Mouse (Mus musculus) spleen, postnatal 36 days (tissue): ENCODE data around the gene Slu7.

ENCODE experiments used
- DNase-seq, 2 experiments: peaks; one replicate each; pipeline ENCODE4 v3.0.0; 2022; ENCODE audit warnings: low spot score in 2 of 2, mixed read lengths in 1 of 2

Gene Slu7

DNA sequence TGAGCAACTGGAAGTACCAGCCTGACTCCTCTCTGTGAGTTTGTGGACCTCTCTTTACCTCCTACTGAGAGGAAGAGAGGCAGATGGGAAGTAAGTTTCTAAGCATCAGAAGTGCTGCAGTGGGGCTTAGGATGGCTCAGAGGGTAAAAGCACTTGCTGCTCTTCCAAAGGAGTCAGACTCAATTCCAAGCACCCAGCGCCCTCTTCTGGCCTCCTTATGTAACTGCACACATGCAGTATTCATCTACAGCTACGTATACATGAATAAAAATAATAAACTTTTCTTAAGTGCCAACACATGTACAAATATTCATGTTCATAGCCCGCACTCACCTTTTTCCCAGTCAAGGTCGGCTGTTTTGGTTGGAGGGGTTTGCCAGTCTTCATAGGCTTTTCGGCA lies 9.2 kb upstream of the Slu7 start:
- no peak for DNase-seq

GRCm38 (mm10) chr11:43425166-43425709 lies 8.3 kb upstream of the Slu7 start:
- no peak for DNase-seq

GRCm38 (mm10) chr11:43425824-43426413 lies 7.6 kb upstream of the Slu7 start, which contains the start of gene Pttg1:
Gene Pttg1, minus strand, starts transcription at chr11:43426251.
- peak; percentile 83 to 88 for DNase-seq

DNA sequence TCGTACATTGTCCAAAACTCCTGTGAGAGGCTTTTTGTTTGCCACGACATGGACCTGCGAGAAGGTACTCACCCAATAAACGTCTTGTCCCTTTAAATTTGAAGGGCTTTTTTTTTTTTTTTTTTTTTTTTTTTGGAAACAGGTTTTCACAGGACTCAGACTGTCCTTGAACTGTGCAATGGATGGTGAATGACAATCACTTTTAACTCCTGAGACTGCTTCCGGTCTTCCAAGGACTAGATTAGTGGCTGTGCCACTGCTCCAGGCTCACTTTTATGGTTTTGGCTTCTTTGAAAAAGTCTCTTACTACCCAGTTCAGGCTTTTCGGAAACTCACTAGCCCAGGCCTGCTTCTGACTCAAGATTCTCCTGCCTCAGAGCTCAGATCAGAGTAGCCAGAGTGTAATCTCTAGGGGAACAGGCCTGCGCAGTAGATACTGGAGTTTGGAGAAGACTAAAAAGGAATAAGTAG lies 7.1 kb upstream of the Slu7 start:
- no peak for DNase-seq

GRCm38 (mm10) chr11:43434024-43434407 lies 472 bp downstream of the Slu7 start:
- no peak for DNase-seq

- DNase-seq, result no peak
Measured at GRCm38 (mm10) chr11:43441121-43441520, 7.6 kb downstream of the Slu7 start.

GRCm38 (mm10) chr11:43443183-43443582 lies 9.6 kb downstream of the Slu7 start:
- no peak for DNase-seq

DNA sequence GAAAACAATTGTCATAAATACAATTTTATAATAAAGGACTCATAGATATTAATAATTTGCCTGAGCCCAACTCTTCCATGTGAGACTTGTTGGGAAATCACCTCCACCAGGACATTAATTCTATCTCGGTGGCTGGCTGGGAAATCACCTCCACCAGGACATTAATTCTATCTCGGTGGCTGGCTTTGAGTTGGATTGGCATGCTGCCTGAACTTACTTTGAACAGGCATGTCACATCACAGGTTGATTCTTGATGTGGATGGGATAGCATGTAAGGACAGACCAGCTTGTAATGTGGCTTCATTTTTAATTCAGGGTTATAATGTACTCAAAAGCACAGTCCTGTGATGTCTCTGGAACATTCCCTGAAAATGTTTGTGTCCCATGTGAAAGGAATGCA lies 16.4 kb downstream of the Slu7 start:
- DNase-seq, result no peak

- DNase-seq, result no peak
Measured at GRCm38 (mm10) chr11:43451322-43451721, 17.8 kb downstream of the Slu7 start.

DNA sequence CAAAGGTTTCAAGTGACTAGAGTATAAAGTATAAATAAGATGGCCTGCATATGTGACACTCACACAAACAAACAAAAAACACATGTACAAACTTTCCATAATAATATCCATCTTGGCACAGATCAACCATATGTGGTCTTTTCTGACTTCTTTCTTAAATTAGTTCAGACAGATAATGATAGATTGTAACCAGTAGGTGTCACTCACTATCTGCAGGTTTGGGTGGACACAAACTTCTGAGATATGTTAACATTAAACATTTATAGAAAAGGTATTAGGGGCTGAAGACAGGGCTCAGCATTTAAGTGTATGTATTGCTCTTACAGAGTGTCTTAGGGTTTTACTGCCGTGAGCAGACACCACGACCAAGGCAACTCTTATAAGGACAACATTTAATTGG lies 18.7 kb downstream of the Slu7 start:
- no peak for DNase-seq

GRCm38 (mm10) chr11:43463204-43463603 lies 29.7 kb downstream of the Slu7 start:
- no peak for DNase-seq

- no peak for DNase-seq
Measured at GRCm38 (mm10) chr11:43470118-43470517, 36.6 kb downstream of the Slu7 start.

DNA sequence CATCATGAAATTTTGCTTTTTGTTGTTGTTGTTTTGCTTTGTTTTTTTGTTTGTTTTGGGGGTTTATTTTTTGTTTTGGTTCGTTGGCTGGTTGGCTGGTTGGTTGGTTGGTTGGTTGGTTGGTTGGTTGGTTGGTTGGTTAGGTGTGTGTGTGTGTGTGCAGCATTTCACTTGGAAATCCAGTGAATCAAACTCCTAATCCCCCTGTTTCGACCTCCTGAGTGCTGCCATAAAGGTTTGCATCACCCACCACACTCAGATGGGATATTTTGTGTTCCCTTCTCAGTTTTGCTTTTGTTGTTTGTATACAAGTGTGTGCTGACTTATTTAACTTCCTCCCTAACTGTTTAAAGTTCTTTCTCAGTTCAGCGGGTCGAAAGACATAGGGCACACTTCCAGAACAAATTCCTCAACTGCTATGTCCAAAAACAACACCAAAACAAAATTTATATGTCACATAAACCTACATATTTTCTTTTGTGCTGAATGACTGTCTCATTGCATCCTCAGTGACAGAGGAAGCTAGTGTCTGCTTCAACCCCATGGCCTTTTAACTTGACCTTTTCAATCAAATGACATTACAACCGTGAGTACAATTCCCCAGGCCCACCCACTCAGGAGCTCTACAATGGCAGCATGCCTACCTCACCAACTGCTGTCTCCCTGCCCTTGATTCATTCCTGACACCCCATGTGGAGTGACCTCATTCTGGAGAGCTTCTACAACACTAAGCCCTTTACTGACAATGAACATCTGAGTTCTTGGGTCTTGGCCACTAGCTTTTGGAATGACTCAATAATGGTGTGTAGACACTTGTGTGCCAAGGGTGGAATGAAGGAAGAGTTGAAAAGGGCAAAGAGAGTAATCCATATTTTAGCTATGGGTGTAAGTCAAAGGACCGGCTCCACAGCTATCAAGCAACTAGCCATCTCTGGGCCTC lies 37.6 kb downstream of the Slu7 start:
- DNase-seq, result no peak

DNA sequence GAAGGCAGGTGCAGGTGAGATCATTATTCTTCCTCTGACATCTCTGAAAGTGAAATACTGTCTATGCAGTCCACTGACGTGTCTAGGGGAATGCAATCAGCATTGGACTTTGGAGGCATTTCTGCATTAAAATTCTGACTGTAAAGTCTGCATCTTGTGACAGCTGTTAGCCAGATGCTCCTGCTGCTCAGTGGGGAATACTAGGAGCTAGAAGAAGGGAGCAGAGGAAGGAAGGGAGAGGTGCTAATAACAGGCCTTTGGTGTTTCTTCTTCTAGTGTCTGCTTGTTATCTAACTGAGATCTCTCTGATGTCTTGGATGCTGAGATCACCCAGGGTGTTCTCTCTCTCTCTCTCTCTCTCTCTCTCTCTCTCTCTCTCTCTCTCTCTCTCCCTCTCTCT lies 39.6 kb downstream of the Slu7 start:
- DNase-seq, result no peak

- DNase-seq, result no peak
Measured at GRCm38 (mm10) chr11:43473635-43474224, 40.2 kb downstream of the Slu7 start.

- peak in 1 of 2 experiments; percentile 7 for DNase-seq
Measured at GRCm38 (mm10) chr11:43474225-43474774, 40.8 kb downstream of the Slu7 start, which contains the start of gene C1qtnf2. Gene C1qtnf2, plus strand, starts transcription at chr11:43474276.

GRCm38 (mm10) chr11:43479376-43479775 lies 45.8 kb downstream of the Slu7 start:
- DNase-seq, result no peak

- DNase-seq, result no peak
Measured at GRCm38 (mm10) chr11:43480561-43480960, 47.0 kb downstream of the Slu7 start.

DNA sequence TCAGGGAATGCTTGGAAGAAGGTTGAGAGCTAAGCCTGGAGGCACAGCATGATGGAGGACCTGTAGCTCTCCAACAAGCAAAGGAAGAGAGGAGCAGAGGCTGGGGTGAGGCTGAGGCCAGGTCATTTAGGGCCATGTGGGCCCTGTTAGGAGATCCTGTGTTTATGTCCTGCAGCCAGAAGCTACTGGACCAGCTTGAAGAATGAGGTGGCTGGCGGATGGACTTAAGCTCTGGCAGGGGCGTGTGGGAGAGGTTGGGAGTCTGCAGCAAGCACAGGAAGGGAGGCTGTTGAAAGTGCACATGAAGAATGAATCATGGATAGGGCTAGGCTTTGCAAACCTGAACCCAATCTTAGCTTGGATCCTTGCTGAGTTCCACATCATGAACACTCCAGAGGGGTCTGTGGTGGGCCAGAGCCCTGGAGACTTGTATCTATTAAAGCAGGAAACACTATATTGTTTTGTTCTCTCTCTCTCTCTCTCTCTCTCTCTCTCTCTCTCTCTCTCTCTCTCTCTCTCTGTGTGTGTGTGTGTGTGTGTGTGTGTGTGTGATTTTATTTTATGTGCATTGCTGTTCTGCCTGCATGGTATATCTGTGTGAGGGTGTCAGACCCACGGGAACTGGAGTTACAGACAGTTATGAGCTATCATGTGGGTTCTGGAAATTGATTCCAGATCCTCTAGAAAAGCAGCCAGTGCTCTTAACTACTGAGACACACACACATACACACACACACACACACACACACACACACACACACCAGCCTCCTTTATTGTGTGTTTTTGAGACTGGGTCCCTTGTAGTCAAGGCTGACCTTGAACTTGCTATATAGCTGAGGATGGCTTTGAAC lies 48.4 kb downstream of the Slu7 start:
- no peak for DNase-seq

DNA sequence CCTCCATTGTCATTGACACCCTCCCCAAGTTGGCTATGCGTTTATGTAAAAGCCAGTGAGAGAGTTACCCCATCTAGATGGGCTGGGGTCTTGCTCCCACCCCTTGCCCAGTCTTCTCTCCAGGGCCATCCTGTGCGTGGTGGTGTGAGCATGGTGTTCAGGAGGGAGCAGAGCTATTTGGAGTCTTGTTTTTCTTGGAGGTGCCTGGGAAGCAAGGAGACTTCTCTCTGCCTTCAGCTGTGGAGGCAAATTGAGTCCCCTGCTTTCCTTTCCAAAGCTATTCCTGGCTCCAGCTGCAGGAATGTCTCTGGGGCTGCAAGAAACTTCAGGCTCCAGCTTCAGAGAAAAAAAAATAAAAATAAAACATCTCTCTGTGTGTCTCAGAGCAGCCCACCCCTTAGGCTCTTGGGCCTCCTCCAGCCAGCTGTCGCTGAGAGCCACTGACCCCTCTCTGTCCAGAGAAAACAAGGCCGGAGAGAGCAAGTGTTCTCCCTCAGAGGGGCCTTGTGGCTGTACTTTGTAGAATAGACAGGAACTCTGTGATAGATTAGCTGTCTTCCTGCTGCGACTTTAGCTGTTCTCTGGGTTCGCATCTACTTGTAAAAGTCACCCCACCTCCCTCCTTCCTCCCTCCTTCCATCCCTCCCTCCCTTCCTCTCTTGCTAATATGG lies 49.7 kb downstream of the Slu7 start:
- DNase-seq, result no peak
